Mouse (Mus musculus): Measurements from ENCODE around the gene Unc93a. TPM values are rescaled to one million over a fixed set of nuclear protein-coding genes. Genes with fewer than 3 reads are reported as not detected.
"Not testable (repeated sequence)": the region's sequence is repeated elsewhere in the genome, so short reads cannot be mapped to it uniquely, and the experiment has no call there.

Gene Unc93a
- total and polyA plus RNA-seq, 3 experiments = 0.55 to 2.7 (median 2.4) TPM

- H3K36me3 ChIP-seq (replicated peaks in 1 of 2; ENCODE audit: control insufficient read depth in 1 of 2, insufficient read depth in 1 of 2, low read length in 1 of 2); H3K9ac ChIP-seq (ENCODE audit: insufficient read depth, low read depth); H3K9me3 ChIP-seq (replicated peaks; ENCODE audit: low read length); in situ Hi-C loops (cut with MboI; ENCODE audit: low pct_ligation_motif_present, low pct_unique_long_range_greater_than_20kb, low sequenced_read_pairs); H3K4me2 ChIP-seq (ENCODE audit: insufficient read depth, low read depth, poor library complexity, severe bottlenecking); H3K27me3 ChIP-seq (replicated peaks); H3K79me2 ChIP-seq (replicated peaks; ENCODE audit: control insufficient read depth, extremely low read depth, insufficient read depth, poor library complexity, severe bottlenecking); dilution Hi-C loops (cut with MboI; ENCODE audit: extremely low pct_ligation_motif_present, extremely low pct_unique_long_range_greater_than_20kb, low sequenced_read_pairs); DNase-seq (ENCODE audit: extremely low read depth); H3K27ac ChIP-seq (ENCODE audit: insufficient read depth, low read depth); H3K4me3 ChIP-seq (replicated peaks in 1 of 3; ENCODE audit: low read depth in 2 of 3, low read length in 2 of 3, poor library complexity in 1 of 3); H3K4me1 ChIP-seq (ENCODE audit: control insufficient read depth in 1 of 2, insufficient read depth in 2 of 2): not testable (repeated sequence)
Measured at GRCm38 (mm10) chr17:13092100-13092764, 39.4 kb downstream of the Unc93a start.

GRCm38 (mm10) chr17:13091510-13091909 lies 40.1 kb downstream of the Unc93a start:
- dilution Hi-C loops (cut with MboI; ENCODE audit: extremely low pct_ligation_motif_present, extremely low pct_unique_long_range_greater_than_20kb, low sequenced_read_pairs); H3K79me2 ChIP-seq (replicated peaks; ENCODE audit: control insufficient read depth, extremely low read depth, insufficient read depth, poor library complexity, severe bottlenecking); H3K4me1 ChIP-seq (ENCODE audit: control insufficient read depth in 1 of 2, insufficient read depth in 2 of 2); H3K4me2 ChIP-seq (ENCODE audit: insufficient read depth, low read depth, poor library complexity, severe bottlenecking); DNase-seq (ENCODE audit: extremely low read depth); H3K27ac ChIP-seq (ENCODE audit: insufficient read depth, low read depth); H3K4me3 ChIP-seq (replicated peaks in 1 of 3; ENCODE audit: low read depth in 2 of 3, low read length in 2 of 3, poor library complexity in 1 of 3); H3K36me3 ChIP-seq (replicated peaks in 1 of 2; ENCODE audit: control insufficient read depth in 1 of 2, insufficient read depth in 1 of 2, low read length in 1 of 2); in situ Hi-C loops (cut with MboI; ENCODE audit: low pct_ligation_motif_present, low pct_unique_long_range_greater_than_20kb, low sequenced_read_pairs); H3K9me3 ChIP-seq (replicated peaks; ENCODE audit: low read length); H3K27me3 ChIP-seq (replicated peaks); H3K9ac ChIP-seq (ENCODE audit: insufficient read depth, low read depth): not testable (repeated sequence)

GRCm38 (mm10) chr17:13069227-13069626 lies 62.4 kb downstream of the Unc93a start:
- H3K27ac ChIP-seq (ENCODE audit: insufficient read depth, low read depth); H3K4me2 ChIP-seq (ENCODE audit: insufficient read depth, low read depth, poor library complexity, severe bottlenecking); H3K36me3 ChIP-seq (replicated peaks in 1 of 2; ENCODE audit: control insufficient read depth in 1 of 2, insufficient read depth in 1 of 2, low read length in 1 of 2); H3K4me3 ChIP-seq (replicated peaks in 1 of 3; ENCODE audit: low read depth in 2 of 3, low read length in 2 of 3, poor library complexity in 1 of 3); H3K9me3 ChIP-seq (replicated peaks; ENCODE audit: low read length); DNase-seq (ENCODE audit: extremely low read depth); H3K9ac ChIP-seq (ENCODE audit: insufficient read depth, low read depth); H3K4me1 ChIP-seq (ENCODE audit: control insufficient read depth in 1 of 2, insufficient read depth in 2 of 2); in situ Hi-C loops (cut with MboI; ENCODE audit: low pct_ligation_motif_present, low pct_unique_long_range_greater_than_20kb, low sequenced_read_pairs); H3K27me3 ChIP-seq (replicated peaks); dilution Hi-C loops (cut with MboI; ENCODE audit: extremely low pct_ligation_motif_present, extremely low pct_unique_long_range_greater_than_20kb, low sequenced_read_pairs); H3K79me2 ChIP-seq (replicated peaks; ENCODE audit: control insufficient read depth, extremely low read depth, insufficient read depth, poor library complexity, severe bottlenecking): not testable (repeated sequence)
- TF ChIP-seq CTCF (conservative IDR thresholded peaks at IDR 0.05 in 1 of 2, IDR thresholded peaks at IDR 0.05 in 1 of 2; ENCODE audit: low read depth in 2 of 2, low read length in 2 of 2) = peak in 1 of 2 experiments; percentile 20; a peak in 2 of 4 replicates
- peak; percentile 12; the same call in 1 of the 2 replicates for TF ChIP-seq SMC3 (IDR thresholded peaks at IDR 0.05; ENCODE audit: low read depth, low read length)

- H3K9me3 ChIP-seq (replicated peaks; ENCODE audit: low read length); DNase-seq (ENCODE audit: extremely low read depth); H3K27me3 ChIP-seq (replicated peaks); H3K79me2 ChIP-seq (replicated peaks; ENCODE audit: control insufficient read depth, extremely low read depth, insufficient read depth, poor library complexity, severe bottlenecking); H3K4me1 ChIP-seq (ENCODE audit: control insufficient read depth in 1 of 2, insufficient read depth in 2 of 2); H3K27ac ChIP-seq (ENCODE audit: insufficient read depth, low read depth); H3K4me2 ChIP-seq (ENCODE audit: insufficient read depth, low read depth, poor library complexity, severe bottlenecking); H3K9ac ChIP-seq (ENCODE audit: insufficient read depth, low read depth); H3K4me3 ChIP-seq (replicated peaks in 1 of 3; ENCODE audit: low read depth in 2 of 3, low read length in 2 of 3, poor library complexity in 1 of 3); dilution Hi-C loops (cut with MboI; ENCODE audit: extremely low pct_ligation_motif_present, extremely low pct_unique_long_range_greater_than_20kb, low sequenced_read_pairs); in situ Hi-C loops (cut with MboI; ENCODE audit: low pct_ligation_motif_present, low pct_unique_long_range_greater_than_20kb, low sequenced_read_pairs); H3K36me3 ChIP-seq (replicated peaks in 1 of 2; ENCODE audit: control insufficient read depth in 1 of 2, insufficient read depth in 1 of 2, low read length in 1 of 2): not testable (repeated sequence)
Measured at GRCm38 (mm10) chr17:13067864-13068385, 63.7 kb downstream of the Unc93a start.

- H3K4me2 ChIP-seq (ENCODE audit: insufficient read depth, low read depth, poor library complexity, severe bottlenecking); H3K79me2 ChIP-seq (replicated peaks; ENCODE audit: control insufficient read depth, extremely low read depth, insufficient read depth, poor library complexity, severe bottlenecking); H3K27ac ChIP-seq (ENCODE audit: insufficient read depth, low read depth); H3K4me3 ChIP-seq (replicated peaks in 1 of 3; ENCODE audit: low read depth in 2 of 3, low read length in 2 of 3, poor library complexity in 1 of 3); H3K36me3 ChIP-seq (replicated peaks in 1 of 2; ENCODE audit: control insufficient read depth in 1 of 2, insufficient read depth in 1 of 2, low read length in 1 of 2); DNase-seq (ENCODE audit: extremely low read depth); H3K4me1 ChIP-seq (ENCODE audit: control insufficient read depth in 1 of 2, insufficient read depth in 2 of 2); in situ Hi-C loops (cut with MboI; ENCODE audit: low pct_ligation_motif_present, low pct_unique_long_range_greater_than_20kb, low sequenced_read_pairs); H3K9me3 ChIP-seq (replicated peaks; ENCODE audit: low read length); H3K27me3 ChIP-seq (replicated peaks); H3K9ac ChIP-seq (ENCODE audit: insufficient read depth, low read depth); dilution Hi-C loops (cut with MboI; ENCODE audit: extremely low pct_ligation_motif_present, extremely low pct_unique_long_range_greater_than_20kb, low sequenced_read_pairs): not testable (repeated sequence)
Measured at GRCm38 (mm10) chr17:13062882-13063281, 68.7 kb downstream of the Unc93a start.

GRCm38 (mm10) chr17:13060804-13061203 lies 70.8 kb downstream of the Unc93a start, which contains the start of gene Tcp10b:
TSS of gene Tcp10b (plus strand) at chr17:13061104.
- H3K79me2 ChIP-seq (replicated peaks; ENCODE audit: control insufficient read depth, extremely low read depth, insufficient read depth, poor library complexity, severe bottlenecking) = not testable (repeated sequence)

More at GRCm38 (mm10) chr17:13060804-13061203, 70.8 kb downstream of the Unc93a start, which contains the start of gene Tcp10b:
- H3K9ac ChIP-seq (ENCODE audit: insufficient read depth, low read depth); H3K36me3 ChIP-seq (replicated peaks in 1 of 2; ENCODE audit: control insufficient read depth in 1 of 2, insufficient read depth in 1 of 2, low read length in 1 of 2); H3K4me2 ChIP-seq (ENCODE audit: insufficient read depth, low read depth, poor library complexity, severe bottlenecking); H3K4me1 ChIP-seq (ENCODE audit: control insufficient read depth in 1 of 2, insufficient read depth in 2 of 2); in situ Hi-C loops (cut with MboI; ENCODE audit: low pct_ligation_motif_present, low pct_unique_long_range_greater_than_20kb, low sequenced_read_pairs); DNase-seq (ENCODE audit: extremely low read depth); H3K4me3 ChIP-seq (replicated peaks in 1 of 3; ENCODE audit: low read depth in 2 of 3, low read length in 2 of 3, poor library complexity in 1 of 3); H3K27me3 ChIP-seq (replicated peaks); H3K27ac ChIP-seq (ENCODE audit: insufficient read depth, low read depth); H3K9me3 ChIP-seq (replicated peaks; ENCODE audit: low read length); dilution Hi-C loops (cut with MboI; ENCODE audit: extremely low pct_ligation_motif_present, extremely low pct_unique_long_range_greater_than_20kb, low sequenced_read_pairs): not testable (repeated sequence)
